Mouse (Mus musculus): Measurements from ENCODE around the gene Srsf4.

Gene Srsf4

DNA sequence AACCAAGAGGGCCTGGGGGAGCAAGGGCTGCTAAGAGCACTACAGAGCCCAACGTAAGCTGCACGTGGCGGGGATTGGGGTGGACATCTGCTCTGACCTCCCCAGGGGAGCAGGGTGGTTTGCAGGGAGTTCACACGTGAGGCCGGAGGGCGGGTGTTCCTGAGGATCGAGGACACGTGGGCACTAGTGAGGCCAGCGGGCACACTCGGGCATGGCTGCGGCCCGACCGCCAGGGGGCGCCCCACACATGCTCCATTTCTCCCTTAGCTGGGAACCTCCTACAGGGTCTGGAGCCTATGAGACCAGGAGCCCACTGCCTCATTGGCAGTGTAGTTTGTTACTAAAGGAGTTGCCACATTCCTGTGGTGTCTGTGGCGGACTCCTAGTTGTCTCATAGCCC is 43.0 kb downstream of the Srsf4 start:
- peak; percentile 91 for DNase-seq

DNA sequence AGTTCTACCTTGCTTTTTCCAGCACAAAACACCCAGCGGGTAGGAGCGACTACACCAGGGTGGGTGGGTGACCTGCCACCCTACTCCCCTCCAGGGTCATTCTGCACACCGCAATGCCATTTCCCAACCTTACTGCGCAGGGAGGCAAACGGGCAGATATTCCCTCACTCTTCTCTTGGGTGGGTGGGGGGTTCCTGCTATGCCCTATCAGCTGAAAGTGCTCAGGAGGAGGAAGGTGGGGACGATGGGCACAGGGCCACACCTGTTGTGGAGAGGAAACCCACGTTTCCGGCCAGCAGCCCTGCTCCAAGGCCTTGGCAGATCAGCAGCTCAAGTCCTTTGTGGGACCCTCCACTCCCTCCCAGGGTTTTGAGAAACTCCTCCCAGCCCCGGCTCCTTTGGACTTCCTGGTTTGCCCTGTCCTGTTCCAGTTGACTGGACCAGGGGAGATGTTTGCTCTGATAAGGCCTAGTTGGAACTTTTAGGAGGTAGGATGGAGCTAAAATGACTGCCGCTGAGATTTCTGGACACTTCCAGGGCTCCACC is 43.7 kb downstream of the Srsf4 start:
- DNase-seq = no peak

DNA sequence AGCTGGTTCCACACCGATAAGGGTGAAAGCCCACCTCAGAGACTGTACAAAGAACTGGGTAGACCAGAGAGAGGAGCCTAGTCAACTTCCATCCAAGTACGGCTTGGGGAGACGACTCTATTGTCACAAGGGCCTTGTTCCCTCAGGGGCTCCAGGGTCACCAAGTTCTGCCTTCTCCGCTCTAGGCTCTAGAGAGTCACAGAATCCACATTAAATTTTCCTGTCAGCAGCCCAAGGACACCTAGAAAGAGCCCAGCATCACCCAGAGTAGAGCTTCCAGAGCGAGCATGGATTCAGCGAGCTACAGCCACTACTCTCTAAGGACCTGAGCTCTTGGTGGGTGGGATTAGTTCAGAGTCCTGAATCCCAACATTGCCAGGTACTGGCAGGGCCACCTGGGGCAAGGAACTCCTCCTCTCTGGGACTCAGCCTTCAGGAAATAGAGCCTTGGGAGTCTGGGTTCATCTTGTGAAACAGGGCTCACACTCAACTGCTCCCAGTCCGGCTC is 44.7 kb downstream of the Srsf4 start:
- DNase-seq = no peak

DNA sequence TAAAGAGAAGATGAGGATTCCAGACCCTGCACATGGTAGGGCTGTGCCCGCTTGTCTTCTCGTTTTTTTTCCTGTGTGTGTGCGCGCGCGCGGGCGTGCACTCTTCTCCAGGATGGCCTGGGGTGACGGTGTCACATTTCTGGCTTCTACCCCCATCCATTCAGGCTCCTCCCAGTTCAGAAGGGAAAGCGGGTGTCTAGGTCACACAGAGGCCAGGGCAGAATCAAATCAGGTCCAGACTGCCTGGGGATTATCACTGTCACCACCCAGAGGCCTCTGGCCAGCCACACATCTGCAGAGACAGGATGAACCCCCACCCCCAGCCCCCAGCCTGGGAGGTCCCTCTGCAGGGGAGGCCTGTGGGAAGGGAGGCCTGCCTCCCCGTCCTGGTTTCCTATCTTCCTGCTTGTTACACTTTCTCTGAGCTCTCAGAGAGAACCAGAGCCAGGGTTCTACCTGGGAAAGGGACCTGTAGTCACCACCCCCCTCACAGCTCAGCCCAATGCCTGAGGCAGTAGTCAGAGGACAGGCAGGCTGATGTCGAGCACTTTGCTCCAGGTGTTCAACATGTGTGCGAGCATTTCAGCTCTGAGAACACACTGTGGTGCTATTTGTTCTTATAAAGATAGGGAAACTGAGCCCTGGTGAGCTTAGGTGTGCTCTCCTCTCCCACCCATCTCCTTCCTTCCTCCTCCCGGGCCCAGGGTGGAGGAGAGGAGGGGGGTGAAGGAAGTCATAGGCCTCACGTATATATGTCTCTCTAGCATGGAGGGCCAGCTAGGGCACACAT is 45.5 kb downstream of the Srsf4 start:
- DNase-seq = peak; percentile 46

DNA sequence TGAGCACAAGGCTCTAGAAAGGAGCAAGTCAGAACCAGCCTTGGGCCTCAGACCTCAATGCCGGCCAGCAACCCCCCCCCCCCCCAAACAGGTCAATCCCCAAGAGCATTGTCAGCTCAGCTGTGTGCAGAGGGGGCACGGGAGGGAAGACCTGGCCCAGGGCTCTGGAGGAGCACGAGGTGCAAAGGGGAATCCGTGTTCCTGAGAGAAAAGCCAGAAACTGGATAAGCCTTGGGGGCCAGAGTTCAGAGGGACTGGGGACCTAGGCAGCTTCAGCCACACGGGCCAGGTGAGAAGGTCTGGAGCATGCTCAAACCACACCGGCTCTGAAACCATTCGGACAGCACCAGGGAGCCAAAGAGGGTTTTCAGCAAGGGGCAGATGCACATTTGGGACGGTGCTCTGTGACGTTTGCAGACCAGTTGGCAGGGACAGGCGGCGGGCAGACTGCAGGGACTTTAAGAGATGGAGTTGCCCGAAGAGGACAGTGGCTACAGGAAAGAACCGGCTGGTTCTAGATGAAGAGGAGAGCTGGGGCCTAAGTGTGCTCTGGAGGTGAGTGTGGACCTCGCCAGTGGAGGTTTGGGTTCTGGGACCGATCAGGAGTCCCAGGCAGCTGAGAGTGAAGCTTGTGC is 46.2 kb downstream of the Srsf4 start:
- no peak for DNase-seq

DNA sequence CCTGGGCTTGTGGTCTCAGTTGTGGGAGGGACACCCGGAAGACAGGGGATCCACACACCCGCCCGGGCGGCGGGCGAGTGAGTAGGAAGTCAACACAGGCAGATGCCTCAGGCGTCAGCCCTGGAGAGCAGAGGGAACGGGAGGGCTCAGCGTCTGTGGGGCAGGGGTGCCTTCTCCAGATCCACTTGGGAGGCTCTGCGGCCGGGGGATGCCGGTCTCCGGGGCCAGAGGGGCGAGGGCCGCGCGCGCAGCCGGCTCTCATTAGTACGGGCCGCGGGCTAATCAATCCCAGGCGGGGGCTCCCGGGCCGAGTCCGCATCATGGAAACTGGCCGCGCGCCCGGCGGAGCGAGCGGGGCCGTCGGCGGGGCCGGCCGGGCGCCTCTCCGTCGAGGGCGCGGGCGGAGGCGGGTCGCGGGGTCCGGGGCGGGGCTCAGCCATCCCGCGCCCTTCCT is 46.8 kb downstream of the Srsf4 start:
- peak; percentile 56 for DNase-seq

DNA sequence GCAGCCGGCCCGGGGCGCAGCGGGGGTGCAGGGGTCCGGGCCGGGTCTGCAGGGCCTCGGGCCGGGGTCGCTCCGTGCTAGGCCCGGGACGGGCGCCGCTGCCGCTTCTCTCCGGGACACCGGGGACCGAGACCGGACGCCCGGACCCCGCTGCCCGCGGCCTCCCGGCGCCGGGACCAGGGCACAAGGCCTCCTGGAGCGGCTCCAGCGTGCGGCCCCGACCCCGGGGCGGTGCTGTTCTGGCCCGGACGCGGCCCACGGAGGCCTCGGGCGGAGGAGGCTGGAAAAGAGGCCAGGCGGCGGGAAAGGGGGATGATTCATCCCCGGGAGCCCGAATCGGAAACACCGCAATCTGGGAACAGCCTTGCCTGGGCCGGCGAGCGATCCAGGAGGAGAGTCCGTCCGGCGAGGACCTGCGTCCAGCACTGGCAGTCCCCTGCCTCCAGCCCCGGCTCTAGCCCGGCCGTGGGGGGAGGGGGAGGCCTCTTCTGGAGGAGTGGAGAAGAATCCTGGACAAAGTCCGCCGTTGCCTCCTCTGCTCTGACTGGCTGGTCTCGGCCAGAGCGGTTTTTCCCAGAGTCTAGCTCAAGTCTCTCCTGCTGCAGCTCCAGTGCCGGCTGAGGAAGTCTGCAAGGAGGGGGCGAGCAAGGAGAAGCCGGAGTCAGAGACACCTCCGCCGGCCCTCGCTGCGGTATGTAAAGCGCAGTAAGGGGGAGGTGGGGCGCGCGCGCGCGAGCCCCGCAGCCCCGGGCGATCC is 47.4 kb downstream of the Srsf4 start:
- peak; percentile 42 for DNase-seq

DNA sequence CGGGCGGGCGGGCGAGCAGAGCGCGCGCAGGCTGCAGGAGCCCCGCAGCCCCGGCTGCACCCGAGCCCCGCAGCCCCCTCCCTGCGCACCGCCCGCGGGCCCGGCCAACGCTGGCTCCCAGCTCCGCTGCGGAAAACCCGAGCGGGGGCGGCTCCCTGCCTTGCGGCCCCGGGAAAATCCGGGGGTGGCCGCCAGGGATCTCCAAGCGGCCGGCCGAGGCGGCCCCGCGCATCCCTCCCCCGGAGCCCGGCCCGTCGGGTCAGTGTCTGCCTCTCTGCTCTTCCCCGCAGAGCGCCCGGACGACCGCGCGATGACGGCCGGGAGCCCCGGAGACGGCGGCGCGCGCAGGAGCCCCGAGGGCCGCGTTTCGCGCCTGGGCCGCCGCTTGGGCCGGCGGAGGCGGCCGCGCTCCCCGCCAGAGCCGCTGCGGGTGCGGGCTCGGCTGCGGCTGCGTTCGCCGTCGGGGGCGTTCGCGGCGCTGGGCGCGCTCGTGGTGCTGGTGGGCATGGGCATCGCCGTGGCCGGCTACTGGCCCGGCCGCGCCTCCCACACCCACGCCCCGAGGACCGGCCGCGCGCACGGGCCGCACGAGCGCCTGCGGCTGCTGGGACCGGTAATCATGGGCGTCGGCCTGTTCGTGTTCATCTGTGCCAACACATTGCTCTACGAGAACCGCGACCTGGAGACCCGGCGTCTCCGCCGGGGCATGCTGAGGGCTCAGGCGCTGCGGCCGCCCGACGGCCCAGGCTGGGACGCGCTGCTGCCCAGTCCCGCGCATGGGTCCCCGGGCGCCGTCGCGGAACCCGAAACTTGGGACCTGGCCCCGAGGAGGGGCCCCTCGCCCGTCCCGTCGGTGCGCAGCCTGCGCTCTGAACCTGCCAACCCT is 48.3 kb downstream of the Srsf4 start, which contains the start of gene Tmem200b:
TSS of gene Tmem200b (plus strand) at position 311 of the 886 bp plus-strand sequence.
- no peak for DNase-seq

DNA sequence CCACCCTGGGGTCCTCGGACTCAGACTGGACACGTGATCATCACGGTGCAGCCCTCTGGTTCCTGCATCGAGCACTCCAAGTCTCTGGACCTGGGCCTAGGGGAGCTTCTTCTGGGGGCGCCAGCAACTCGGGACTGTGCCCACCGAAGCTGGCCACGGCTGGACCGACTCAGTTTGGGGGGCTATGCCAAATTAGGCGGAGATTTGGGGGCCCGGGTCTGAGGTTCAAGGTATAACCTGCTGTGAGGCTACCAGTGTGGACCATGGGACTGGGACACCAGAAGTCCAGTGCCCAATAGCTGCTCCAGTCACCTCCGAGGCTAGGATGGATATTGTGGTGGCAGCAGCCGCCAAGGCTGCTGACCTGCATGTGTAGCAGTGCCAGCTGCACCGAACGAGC is 49.0 kb downstream of the Srsf4 start:
- no peak for DNase-seq

DNA sequence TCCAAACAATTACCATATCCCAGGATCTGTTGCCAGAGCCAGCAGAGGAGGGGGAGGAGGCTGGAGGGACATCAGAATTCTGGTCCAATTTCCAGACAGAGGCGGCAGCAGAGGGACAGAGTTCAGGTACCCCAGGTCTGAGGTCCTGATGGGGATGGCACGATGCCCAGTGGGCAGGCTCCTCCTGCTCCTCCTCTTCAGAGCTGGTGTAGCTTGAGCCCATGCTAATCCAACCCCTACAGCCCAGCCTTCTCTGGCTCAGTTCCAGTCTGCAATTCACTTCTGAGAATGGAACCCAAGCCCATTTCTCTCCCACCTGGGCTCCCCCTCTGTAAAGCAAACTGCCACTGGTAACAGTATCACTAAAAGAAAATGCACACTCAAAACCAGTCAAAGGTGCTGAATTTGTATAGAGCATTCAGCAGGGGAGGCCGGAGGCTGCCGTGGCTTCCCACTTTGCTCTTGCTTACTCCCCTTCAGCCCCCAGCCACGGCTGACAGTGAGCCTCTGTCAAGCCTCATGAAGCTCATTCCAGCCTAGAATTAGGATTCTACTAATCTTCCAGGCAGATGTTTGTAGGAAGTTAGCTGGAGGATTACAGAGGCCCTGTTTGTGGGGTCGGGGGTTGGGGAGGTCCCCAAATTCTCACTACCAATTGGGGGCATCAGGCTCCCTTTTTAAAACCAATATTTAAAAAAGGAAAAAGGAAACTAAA is 50.8 kb downstream of the Srsf4 start:
- peak; percentile 44 for DNase-seq

DNA sequence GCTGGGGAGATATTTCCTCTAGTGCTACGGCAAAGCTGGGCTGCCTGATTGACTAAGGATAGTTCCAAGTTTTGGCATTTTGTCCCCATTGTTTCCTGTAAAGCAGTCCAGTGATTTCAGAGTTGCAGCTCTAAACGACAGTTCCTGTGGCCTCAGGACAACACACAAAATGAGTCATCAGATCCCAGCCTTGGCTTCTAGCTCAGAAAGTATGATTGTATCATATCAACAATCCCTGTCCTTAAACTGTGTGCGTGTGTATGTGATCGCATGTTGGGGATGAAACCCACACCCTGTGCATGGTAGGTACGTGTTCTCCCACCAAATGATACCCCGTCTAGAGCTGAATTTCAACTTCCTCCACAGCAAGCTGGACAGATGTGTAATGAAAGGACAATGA is 55.7 kb downstream of the Srsf4 start:
- DNase-seq = no peak

DNA sequence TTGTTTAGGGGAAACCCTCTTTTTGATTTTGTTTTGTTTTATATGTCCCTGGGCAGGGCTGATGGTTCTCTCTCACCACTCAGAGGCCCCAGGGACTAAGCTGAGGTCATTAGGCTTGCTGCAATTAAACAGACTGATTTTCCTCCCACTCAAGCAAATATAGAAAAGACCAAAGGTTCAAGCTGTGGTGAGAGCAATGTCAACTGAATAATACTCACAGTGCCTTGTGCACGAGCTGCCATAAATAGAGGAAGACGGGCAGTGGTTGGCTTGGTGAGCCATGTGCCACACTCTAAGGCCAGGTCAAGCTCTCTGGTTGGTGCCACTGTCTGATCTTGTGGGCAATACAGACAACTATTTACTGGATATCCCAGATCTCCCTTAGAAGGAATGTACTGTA is 66.0 kb downstream of the Srsf4 start:
- no peak for DNase-seq

DNA sequence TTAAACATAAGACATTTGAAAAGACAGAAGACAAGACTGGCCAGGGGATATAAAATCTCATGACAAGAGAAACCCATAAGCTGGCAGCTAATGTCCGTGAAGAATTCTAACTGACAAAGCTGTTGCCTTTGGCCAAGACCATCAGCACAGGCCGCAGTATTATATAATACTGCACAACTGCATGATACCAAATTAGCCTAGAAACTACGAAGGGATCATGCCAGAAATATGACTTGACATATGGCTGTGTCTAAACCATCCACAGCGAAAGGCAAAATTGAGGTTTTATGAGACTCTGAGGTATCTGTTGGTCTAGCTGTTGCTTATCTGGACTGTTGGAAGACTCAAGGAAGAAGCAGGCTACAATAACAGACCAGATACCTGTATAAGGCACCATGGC is 67.4 kb downstream of the Srsf4 start:
- no peak for DNase-seq

DNA sequence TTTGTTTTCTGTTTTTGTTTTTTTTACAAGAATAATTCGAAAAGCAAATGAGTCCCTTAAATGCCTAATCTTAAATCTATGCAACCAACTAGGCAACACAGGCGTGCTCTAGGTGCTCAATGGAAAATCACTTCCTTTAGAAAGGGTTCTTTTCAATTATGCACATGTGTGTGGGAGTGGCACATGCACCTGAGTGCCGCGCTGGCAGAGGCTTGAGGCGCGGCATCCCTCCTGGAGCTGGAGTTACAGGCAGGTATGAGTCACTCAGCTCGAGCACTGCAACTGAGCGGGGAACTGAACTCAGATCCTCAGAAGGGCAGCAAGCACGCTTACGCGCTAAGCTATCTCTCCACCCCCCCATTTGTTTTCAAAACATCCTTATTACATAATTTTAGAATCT is 74.4 kb downstream of the Srsf4 start:
- DNase-seq = no peak

DNA sequence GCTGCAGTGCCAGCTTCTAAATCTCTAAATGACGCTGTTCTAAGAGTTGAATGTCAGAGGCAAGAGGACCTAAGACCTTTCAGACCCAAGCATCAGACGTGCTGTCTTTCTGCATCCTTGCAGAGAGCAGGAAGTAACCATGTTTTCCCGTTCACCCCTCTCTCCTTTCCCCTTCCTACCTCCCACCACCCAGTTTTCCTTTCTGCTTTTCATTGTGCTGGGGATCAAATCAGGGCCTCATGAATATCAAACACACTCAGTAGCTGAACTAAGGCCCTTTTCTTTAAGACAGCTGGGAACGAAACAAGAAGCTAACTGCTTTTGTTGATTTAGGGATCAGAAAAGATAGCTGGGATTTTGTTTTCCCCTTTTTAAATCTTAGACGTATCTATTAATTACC is 76.5 kb downstream of the Srsf4 start:
- no peak for DNase-seq

DNA sequence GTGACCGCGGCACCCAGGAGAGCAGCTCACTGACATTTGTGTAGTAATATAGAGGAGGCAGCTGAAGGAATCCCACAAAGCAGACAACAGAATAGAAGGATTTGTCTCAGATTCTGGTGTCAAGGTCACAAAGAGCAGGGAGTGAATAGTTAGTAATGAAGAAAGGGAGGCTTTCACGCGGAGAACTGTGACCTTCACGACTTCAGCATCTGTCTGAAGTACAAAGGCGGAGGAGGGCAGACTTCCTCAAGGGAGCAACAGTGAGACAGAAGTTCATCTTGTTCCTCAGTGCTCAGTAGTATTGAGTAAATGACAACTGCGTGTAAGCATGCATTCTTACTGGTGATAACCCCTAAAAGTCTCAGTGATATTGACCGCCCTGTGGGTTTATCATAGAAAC is 77.2 kb downstream of the Srsf4 start:
- DNase-seq = no peak

Data from lung, postnatal 36 days (tissue).